Mouse (Mus musculus): ENCODE measurements at regions not wholly inside any gene's neighbourhood (a gene's known extent, or its start where the extent isn't known, plus 50 kb on each side); places are given as distances from the start of the nearest gene placed in this dataset.

GRCm38 (mm10) chr17:83972874-83973273, 125.1 kb upstream of the Haao start:
- TF ChIP-seq EP300 (IDR thresholded peaks at IDR 0.05; ENCODE audit: low read depth) (no peak), CTCF (IDR thresholded peaks at IDR 0.05; ENCODE audit: low read depth) (no peak)
